Mouse (Mus musculus) CD4-positive, CD25-positive, alpha-beta regulatory T cell, adult 2 months (primary cell): ENCODE measurements around the gene Taldo1.
"Not testable (repeated sequence)": the region's sequence is repeated elsewhere in the genome, so short reads cannot be mapped to it uniquely, and the experiment has no call there.

Source experiments
- DNase-seq: peaks from one replicate; pipeline ENCODE4 v3.0.0-alpha.2; 2012; ENCODE audit warnings: low read depth, low spot score

Taldo1 gene

DNA sequence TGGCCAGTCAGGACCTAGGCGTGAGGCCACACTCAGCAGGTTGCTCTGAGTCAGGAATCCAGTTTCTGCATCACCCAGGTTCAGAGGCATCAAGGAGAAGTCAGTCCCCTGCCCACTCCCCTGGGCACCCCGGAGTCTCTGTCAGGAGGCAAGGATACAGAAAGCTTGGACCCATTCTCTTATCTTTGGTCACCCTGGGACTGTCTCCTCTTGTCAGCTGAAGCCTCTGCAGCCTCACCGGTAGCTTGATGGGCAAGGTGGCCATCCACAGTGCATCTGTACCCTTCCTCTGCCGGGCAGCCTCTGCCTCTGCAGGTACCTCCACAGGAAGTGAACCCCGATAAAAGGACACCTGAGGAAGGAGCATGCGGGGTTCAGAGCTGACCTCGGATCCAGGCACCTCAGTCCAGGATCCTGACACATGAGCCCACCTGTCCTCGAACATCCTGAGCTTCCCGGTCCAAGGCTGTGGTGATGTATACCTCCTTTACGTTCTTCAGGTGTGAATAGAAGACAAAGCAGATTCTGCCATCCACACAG lies 47.2 kb downstream of the Taldo1 start:
- no peak for DNase-seq

DNA sequence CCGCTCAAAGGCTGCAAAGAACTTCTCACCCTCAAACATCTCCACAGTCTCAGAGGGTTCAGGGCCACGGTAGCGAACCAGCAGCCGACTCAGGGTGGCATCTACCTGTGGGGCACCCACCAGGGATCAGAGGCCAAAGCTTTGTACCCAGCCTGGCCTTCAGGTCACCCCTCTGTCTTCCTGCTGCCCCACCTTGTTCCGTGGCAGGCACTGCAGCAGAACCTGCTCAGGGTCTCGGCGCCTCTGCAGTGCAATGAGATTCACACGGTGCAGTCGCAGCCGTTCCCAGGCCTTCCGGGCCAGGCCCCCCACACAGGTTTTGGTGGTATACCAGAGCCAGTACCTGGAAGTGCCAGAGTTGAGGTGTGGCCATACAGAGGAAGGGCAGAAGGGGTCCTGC lies 47.8 kb downstream of the Taldo1 start:
- DNase-seq, result no peak

DNA sequence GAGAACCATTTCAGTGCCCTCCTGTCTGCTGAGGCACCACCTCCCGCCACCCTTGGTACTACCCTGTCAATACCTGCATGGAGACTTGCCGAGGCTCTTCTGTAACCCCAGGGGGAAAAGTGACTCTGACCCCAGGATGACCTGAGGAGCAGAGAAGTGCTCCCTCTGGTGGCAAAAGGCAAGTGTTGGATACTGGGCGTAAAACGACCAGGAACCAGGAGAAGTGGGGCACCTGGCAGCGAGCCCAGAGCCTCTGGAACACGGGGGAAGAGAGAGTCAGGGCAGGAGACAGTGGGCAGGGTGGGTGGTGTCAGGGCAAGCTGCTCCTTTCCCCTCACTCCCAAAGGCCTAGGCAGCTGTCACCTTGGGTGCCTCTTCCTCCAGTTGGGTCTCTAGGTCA lies 48.6 kb downstream of the Taldo1 start:
- DNase-seq, result peak; percentile 73

DNA sequence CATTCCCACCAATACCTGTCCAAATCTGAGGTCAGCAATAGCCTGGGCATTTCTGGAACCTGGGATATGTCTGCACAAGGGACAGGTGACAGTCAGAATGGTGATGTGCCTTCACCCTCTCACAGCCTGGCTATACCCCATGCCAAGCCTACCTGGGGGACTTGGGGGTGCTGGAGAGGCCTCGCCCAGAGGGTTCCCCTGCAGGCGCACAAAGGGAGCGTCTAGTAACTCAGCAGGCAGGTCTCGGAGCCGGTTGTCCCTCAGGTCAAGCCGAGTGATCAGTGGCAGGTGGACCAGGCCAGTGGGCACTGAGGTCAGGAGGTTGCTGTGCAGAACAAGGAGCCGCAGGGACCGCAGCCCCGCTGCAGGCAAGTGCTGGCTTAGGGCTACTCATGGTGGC lies 49.5 kb downstream of the Taldo1 start:
- no peak for DNase-seq

DNA sequence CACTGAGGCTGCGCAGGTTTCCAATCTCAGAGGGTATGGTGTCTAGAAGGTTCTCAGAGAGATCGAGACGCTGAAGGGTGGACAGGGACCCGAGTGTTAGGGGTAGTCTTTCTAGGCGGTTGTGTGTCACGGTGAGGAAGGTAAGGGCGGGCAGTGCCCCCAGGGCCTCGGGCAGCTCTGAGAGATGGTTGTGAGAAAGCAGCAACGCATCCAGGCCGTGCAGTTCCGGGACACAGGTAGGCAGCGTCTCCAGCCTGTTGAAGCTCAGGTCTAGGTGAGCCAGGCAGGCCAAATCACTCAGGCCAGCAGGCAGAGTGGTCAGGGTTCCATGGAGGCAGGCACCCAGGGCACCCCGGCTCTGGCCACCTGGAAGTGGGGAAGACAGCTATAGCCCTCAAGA lies 50.2 kb downstream of the Taldo1 start:
- DNase-seq, result no peak

DNA sequence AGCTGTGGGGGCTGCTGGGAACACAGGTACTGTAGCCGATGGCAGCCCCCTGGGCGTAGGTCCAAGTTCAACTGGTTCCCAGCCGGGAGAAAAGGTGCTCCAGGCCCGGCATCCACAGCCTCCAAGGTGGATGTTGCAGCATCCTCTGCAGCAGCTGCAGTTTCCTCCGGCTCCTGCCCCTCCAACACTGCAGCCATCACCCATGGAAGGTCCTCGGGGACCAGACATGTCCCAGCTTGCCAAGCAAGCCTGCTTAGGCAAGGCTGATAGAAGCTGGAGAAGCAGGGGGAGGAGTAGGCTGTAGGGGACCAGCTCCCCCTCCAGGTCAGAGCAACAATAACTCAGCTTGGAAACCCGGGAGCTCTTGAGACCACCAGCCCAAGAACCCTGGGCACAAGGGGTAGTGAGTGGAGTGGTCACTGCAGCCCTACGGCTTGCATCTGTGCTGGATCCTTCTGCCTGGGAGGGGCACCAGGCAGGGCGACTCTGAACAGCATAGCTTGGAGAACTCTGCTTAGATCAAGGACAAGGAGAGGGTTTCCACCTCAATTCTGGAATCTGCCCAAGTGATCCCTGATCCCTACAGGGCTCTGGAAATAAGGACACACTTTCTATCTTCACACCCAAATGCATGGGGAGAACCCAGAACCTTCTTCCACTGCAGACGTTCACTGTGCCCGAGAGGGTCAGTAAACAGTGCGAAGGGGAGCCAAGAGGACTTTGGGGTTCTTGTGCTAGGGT lies 51.3 kb downstream of the Taldo1 start:
- DNase-seq, result peak; percentile 38

DNA sequence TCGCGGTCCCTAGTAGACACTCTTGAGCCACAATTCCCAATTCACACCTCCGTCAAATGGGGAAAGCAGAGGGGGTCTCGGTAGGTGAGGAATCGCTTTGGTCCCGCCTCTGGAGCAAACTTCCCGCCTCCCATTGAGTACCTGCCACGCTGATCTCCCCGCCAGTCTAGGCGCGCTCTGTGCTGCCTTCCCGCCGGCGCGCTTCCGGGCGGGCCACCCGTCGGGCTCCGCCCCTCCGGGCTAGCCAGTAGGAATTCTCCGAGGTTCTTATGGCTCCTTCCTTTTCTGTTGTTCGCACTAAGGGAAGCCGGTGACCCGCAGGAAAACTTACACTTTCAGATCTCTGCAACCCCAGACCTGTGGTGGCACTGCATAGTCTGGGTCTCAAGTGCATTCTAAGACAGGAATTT lies 51.8 kb downstream of the Taldo1 start, which contains the start of gene Pidd1:
TSS of gene Pidd1 (minus strand) at position 198 of the 410 bp plus-strand sequence.
- peak; percentile 78 for DNase-seq

DNA sequence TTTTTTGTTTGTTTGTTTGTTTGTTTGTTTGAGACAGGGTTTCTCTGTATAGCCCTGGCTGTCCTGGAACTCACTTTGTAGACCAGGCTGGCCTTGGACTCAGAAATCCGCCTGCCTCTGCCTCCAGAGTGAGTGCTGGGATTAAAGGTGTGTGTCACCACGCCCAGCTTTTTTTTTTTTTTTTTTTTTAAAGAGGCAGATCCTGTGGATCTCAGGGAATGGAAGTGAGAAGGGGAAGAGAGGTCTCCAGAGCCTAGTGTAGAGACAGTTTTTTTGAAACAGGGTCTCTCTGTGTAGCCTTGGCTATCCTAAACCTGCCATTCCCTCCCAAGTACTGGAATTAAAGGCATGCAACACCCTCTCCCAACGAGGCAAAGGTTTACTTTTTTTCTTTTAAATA lies 54.4 kb downstream of the Taldo1 start:
- not testable (repeated sequence) for DNase-seq

DNA sequence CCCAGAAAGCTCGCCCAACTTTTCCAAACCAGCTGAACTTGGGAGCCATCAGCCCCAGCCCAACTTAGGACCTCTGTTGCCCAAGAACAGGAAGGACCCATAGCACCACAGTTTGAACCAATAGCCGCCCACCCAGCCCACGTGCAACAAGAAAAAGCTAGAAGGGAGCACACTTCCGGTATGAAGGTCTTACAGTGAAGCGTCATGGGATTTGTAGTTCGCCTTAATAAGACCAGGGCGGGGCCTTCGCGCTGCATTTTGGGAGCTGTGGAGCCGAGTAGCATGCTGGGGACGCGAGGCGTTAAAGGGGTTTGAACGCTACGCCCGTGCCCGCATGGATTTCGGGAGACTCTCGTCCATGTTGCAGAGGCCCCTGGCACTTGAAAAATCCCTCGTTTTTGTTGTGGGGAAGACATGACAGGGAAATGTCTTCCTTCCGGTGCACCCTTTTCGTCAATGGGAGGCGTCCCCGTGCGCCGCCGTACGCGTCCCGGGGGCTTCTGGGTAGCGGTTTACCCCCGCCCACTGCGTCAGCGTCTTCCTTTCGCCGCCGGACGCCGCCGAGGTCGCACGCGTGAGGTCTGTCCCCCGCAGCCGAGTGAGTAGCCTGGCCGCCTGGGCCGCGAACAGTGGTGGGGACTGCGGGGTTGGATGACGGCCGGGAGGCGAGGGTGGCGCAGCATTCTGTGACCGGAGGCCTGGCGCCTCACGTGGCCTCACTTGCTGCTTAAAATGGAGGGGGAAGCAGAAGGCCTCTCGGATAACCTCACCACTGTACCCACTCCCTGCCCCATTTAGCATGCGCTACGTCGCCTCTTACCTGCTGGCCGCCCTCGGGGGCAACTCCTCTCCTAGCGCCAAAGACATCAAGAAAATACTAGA lies 55.4 kb downstream of the Taldo1 start, which contains the start of gene Rplp2:
TSS of gene Rplp2 (plus strand) at position 261 of the 882 bp plus-strand sequence.
- peak; percentile 94 for DNase-seq

DNA sequence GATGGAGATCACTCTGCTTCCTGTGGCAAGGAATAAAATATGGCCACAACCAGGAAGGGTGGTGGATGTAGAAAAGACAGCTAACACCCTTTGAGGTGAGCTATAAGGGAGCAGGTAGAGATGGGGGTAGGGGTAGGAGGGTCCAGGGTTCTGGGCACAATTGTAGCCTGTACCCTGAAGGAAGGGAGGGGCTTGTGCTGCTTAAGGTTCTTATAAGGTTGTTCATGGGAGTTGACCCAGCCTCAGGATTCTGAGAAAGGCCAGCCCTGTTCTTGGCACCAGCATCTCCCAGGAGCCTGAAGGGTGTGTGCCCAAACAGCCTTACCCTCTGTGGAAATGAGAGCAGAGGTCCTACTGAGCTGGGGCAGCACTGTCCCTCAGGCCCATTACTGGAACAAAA lies 59.9 kb downstream of the Taldo1 start:
- DNase-seq, result no peak
